Mouse (Mus musculus): Measurements from ENCODE around the gene Cstf3. TPM values are rescaled to one million over a fixed set of nuclear protein-coding genes. Genes with fewer than 3 reads are reported as not detected.
A peak's percentile ranks its signal among the peaks of the same experiment; 100 is the strongest.

Cstf3 gene
- total RNA-seq, 2 experiments from 2014 or later: 41.6 to 43.0 TPM

DNA sequence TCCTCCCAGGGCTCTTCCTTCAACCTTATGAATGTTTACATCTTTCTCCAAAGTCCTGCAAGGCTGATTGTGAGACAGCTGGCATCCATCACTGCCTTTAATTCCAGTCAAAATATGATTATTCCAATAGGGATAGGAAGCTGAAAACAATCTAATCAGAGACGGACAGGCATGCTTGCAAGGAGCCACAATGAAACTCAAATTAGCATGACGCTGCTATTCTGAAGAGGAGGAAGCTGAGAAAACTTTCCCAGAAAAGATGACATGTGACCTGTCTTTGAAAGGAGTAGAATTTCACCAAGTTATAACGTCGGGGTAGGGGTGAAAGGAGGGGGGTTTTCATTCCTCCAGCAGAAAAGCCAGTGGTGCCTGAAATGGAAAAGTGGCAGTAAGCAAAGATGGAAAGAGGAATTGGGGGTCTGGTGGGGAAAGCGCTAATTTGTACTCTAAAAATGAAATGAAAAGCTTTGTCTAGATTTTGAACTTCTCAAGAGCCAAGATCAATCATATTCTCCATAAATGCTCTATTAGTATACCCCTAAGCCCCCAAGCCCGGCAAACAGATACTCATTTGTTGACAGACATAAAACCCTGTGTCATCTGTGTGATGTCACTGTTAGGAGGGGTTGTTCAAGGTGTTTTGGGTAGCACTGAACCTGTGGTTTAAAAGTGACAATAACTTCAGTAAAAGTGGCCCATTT is 120.5 kb downstream of the Cstf3 start:
- DNase-seq (ENCODE audit: low spot score in 2 of 2): no peak

DNA sequence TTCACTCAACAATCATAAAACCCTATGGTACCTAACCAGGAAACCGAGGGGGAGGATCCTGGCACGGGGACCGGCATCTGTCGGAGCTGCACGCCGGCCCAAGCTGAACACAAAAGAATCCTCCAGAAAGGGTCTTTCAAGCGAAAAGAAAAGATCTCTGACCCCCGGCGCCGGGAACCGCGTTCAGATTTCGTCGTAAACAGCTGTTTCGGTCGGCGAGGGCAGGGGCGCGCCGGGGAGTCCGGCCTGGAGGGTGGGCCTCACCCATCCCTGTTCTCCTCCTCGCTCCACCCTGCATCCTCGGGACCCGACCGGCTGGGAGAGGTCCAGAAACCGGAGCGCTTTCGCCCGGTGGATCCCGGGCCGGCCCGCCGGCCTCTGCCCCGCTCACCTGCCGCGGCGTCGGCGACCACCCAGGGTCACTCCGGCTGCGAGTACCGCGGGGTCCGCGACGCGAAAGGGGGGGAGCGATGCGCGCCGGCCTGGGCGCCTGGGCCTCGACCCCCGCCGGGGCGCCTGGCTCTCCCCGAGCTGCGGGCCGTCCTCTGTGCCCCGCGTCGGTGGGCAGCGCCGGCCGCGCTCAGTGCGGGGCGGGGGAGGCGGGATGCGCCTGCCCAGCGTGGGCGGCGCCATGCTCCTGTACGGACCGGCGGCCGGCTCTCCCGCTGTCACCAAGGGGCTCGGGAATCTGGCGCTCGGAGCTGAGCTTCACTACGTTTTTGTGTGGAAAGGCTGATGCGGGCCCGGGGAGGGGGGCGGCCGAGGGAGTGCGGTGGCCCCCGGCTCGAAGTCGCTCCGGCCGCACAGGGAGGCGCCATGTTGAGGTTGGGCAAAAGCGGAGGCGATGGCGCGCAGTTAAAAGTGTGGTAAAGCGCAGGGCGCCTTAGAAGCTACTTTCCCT is 121.5 kb downstream of the Cstf3 start, which contains the start of gene Tcp11l1:
TSS of gene Tcp11l1 (minus strand) at position 585 of the 901 bp plus-strand sequence.
- peak; percentile 72 to 80 for DNase-seq (ENCODE audit: low spot score in 2 of 2)

DNA sequence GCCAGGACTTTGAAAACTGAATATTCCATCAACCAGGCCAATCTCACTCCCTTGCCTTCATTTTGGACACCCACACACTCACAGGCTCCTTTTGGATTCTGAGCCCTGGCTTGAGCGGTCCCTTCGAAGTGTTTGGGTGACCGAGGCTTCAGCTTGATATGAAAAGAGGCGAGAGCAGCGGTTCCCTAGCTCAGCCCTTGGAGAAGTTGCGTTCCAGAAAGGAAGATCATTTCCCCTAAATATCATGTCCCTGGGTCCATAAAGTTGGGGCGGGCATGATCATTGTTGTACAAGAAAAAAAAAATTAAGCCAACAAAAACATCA is 122.1 kb downstream of the Cstf3 start:
- DNase-seq (ENCODE audit: low spot score in 2 of 2): no peak

DNA sequence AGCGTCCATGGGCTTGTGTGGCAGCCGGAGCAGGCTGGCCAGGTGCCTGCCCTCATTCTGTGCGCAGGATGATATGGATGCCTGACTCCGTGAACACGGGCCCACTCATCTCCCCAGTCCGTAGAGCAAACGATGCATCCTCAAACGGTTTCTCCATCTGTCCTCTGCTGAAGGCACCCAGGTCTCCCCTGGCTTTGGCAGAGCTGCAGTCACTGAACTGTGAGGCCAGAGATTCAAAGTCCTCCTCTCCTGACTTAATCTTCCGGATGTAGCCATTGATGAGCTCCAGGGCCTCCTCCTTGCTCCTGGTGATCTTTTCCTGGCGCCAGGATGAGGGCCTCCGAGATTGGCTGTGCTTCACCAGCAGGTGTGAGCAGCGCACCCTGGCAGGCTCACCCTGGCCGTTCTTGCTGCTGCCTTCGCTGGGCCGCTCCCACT is 124.0 kb downstream of the Cstf3 start:
- DNase-seq (ENCODE audit: low spot score in 2 of 2): no peak

Other genes with a start within 250 kb of the Cstf3 start
- gene D430041D05Rik, start 179.5 kb upstream of the Cstf3 start, total RNA-seq (2021): 10 to 100 TPM; 82.8 to 84.4 TPM
- gene Hipk3, start 96.1 kb upstream of the Cstf3 start, total RNA-seq (2021): 10 to 100 TPM; 47.3 to 48.0 TPM
- 10 to 100 TPM; 48.2 to 49.6 TPM for gene Tcp11l1, start 121.6 kb downstream of the Cstf3 start, total RNA-seq (2021)
- not detected for gene Pin1rt1, start 125.9 kb downstream of the Cstf3 start, total RNA-seq (2021)
- gene Depdc7, start 152.4 kb downstream of the Cstf3 start, total RNA-seq (2021): 1 to 10 TPM; 3.0 to 3.2 TPM
- 10 to 100 TPM; 13.5 to 16.1 TPM for gene Qser1, start 226.2 kb downstream of the Cstf3 start, total RNA-seq (2021)

Measured in layer of hippocampus, postnatal 10 days (tissue).